Mouse (Mus musculus): ENCODE results near the gene Eif4a2.
A peak's percentile ranks its signal among the peaks of the same experiment; 100 is the strongest.
"Not testable (repeated sequence)": the region's sequence is repeated elsewhere in the genome, so short reads cannot be mapped to it uniquely, and the experiment has no call there.

Gene Eif4a2

DNA sequence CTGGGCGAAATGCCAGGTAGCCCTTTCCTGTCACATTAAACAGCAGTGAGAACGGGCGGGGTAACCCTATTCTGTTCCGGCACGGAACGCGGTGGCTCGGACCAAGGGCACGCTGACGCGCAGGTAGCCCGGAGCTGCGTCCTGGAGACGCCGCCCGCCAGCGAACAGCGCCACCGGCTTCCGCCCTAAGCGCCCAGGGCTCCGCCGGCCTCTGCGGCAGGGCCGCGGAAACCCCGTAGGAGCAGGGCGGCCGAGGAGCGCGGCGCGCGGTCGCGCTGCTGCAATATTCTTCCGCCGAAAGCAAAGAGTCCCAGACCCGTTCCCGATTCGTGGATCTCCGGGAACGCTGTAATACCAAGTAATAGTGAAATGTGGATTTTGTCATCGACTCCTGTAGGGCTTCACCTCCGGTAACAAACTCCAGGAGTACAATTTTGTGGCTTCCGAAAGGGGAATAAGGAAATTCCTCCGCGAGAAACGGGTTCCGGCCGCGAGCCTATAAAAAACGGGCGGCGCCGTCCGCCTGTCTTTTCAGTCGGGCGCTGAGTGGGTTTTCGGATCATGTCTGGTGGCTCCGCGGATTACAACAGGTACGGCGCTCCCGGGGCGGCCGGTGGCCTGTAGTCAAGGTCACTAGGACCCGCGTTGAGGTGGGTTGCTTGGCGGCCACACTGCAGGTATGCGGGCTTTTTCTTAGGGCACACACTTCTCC, at the start of gene Eif4a2:
Eif4a2 (plus strand) TSS at position 214 of the 712 bp plus-strand sequence.
- DNase-seq (ENCODE audit: low read depth, low spot score) = peak; percentile 93

DNA sequence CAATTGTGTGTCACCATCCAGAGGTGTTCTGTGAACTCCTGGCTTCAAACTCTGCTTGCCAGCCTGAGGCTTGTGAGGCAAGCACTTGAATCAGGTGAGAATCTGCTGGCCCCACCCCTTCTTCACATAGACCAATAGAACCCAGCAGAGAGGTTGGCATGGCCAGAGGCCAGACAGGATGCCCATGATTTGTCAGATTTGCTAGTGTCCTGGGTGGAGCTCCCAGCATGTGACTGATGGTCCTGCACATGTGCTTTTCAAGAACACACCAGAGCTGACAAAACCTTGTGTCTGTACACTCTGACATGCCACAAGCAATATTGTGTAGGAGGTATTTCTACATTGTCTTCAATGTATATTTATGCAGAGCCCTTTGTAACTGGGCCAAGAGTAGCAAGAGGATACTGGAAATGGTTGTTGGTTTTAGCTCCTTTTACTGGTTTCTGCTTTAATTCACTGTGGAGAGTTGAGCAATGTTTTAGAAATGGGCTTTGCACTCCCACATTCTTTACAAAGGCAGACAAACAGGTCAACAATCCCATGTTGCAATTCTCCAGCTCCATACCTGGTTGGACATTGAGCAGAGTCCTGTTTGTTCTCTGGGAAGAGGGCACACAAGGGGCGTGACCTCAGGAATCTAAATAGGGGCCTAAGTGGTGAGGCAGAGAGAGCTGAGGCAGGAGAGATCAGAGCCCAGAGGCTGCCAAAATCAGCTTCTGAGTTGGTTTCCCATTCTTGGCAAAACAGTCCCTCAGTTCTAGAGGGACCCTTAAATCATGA, 49.4 kb upstream of the Eif4a2 start, which contains the start of gene Kng1:
Kng1 (plus strand) TSS at position 198 of the 780 bp plus-strand sequence.
- DNase-seq (ENCODE audit: low read depth, low spot score) = not testable (repeated sequence)

DNA sequence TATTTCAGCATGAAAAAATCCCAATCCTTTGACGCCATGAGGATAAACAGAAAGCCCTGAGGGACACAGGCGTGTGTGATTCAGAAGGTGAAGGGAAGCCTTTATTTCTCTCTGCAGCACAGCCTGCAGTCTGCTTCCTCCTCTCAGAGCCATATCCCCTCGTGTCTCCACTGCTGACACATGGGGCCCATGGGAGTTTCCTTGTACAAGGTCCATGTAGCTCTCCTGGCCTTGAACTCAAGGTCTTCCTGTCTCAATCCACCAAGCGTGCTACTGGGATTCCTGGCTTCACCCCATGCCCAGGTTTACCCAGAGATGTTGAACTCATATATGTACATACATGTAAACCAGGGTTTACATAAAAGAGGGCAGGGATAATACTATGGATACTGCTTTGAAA, 47.6 kb upstream of the Eif4a2 start:
- DNase-seq (ENCODE audit: low read depth, low spot score) = not testable (repeated sequence)

DNA sequence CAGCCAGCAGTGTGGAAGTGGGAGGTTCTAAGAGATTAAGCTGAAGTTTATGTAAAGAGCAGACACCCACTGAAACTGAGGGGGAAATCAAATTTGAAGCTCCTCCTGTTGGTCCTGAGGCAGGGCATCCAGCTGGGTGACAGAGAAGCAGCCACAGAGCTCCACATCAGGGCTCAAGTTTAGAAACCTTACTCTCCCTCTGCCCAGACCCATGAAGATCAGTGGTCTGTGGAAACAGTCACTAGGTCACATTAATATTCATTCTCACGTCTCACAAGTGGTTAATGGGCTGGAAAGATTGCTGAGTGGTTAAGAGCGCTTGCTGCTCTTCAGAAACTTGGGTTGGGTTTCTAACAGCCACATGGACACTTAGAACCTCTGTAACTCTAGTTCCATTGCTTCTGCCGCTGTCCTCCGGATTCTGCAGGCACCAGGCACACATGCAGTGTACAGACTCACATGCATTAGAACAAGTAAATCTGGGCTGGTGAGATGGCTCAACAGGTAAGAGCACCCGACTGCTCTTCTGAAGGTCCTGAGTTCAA, 46.4 kb upstream of the Eif4a2 start:
- DNase-seq (ENCODE audit: low read depth, low spot score) = not testable (repeated sequence)

DNA sequence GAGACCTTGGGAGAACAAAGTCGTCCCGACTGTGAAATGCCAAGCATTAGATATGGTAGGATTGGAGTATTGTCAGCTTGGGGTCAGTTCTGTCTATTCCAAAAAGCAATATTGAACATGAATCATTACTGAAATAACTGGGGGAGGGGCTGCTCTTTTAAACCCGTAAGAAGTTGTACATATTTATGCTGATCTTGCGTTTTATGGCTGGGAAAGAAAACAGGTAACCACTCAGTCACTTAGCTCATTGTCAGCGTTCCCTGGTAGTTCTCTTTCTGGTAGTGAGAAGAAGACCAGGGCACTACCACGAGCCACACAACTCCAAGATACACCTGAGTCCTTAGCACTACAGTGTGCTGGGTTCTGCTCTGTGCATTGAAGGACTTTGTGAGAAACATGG, 29.7 kb upstream of the Eif4a2 start:
- not testable (repeated sequence) for DNase-seq (ENCODE audit: low read depth, low spot score)

DNA sequence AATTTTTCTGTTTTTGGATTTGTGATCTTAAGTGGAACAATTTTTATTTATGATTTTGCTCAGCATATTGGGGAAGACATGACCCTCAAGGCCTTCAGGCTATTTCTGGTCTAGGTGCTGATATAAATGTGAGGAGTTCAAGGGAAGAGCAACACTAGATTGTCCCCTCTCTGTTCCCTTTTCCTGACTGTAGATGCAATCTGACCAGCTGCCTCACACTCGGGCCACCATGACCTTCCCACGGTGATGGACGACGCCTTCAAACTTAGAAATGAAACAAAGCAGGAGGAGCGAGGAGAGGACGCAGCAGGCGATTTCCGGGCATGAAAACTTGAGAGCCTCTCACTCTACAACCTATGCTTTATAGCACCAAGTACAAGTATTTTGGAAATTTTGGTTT, 20.1 kb upstream of the Eif4a2 start:
- DNase-seq (ENCODE audit: low read depth, low spot score) = not testable (repeated sequence)

DNA sequence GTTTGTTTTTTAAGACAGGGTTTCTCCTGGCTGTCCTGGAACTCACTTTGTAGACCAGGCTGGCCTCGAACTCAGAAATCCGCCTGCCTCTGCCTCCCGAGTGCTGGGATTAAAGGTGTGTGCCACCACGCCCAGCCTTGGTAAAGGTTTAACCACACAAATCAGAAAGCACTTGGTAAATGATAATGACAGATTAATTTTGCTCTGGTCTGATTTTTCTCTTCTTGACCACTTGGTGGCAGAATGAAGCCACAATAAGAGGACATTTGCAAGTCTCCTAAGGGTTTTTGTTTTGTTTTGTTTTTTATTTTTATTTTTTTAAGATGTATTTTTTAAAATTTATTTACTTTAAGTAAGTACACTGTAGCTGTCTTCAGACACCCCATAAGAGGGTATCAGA, 19.5 kb upstream of the Eif4a2 start:
- DNase-seq (ENCODE audit: low read depth, low spot score) = peak; percentile 66

DNA sequence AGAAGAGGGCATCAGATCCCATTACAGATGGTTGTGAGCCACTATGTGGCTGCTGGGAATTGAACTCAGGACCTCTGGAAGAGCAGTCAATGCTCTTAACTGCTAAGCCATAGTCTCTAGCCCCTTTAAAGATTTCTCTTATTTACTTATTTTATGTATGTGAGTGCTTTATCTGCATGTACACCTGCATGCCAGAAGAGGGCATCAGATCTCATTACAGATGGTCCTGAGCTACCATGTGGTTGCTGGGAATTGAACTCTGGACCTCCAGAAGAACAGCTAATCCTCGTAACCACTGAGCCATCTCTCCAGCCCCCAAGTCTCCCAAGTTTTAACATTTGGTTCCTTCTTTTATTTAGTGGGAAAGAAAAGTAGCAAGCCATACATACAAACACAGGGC, 18.8 kb upstream of the Eif4a2 start:
- DNase-seq (ENCODE audit: low read depth, low spot score) = peak; percentile 63

DNA sequence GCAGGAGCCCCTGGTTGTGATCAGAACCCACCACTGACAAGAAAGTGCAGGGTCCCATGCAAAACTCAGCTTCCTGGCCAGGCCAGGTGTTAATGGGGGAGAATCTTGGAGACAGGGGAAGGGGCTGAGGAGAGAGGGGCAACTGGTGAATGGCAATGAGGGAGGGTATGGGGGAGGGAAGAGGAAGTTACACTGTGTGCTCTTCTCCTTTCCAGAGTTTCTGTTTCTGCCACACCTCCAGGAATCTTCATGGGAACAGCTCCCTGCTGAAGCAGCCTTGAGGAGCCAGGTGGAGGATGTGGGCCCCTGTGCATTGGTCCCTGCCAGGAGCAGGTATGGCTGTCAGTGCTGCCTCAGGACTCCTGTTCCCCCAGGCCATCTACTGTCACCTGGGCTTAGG, 15.9 kb upstream of the Eif4a2 start:
- not testable (repeated sequence) for DNase-seq (ENCODE audit: low read depth, low spot score)

DNA sequence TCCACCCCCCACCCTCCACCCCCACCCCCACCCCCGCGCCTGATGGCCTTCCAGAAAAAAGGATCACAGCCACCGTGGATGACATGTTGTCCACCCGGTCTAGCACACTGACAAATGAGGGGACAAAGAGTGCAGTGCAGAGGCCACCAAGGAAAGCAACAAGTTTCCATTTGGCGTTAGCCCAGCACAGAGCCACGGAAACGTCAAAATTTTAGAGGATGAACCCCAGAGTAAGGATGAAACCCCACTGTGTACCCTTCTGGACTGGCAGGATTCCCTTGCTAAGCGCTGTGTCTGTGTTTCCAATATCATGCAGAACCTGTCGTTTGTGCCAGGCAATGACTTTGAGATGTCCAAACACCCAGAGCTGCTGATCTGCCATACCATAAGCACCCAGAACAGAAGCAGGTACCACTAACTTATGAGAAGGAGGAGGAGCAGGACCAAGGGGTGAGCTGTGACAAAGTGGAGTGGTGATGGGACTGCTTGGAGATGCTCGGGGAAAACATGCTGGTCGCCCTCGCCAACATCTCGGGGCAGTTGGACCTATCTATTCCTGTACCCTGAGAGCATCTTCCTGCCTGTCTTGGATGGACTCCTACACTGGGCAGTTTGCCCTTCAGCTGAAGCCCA, 13.8 kb upstream of the Eif4a2 start:
- DNase-seq (ENCODE audit: low read depth, low spot score) = no peak

DNA sequence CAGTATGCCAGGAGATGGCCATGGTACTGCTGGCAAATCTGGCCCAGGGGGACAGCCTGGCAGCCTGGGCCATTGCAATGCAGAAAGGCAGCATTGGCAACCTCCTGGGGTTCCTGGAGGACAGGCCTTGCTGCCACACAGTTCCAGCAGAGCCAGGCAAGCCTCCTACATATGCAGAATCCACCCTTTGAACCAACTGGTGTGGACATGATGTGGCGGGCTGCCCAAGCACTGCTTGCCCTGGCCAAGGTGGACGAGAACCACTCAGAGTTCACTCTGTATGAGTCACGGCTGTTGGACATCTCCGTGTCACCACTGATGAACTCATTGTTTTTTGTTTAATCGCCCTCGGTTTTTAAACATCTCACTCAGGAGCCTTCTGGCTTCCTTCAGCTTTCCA, 13.1 kb upstream of the Eif4a2 start:
- DNase-seq (ENCODE audit: low read depth, low spot score) = no peak

DNA sequence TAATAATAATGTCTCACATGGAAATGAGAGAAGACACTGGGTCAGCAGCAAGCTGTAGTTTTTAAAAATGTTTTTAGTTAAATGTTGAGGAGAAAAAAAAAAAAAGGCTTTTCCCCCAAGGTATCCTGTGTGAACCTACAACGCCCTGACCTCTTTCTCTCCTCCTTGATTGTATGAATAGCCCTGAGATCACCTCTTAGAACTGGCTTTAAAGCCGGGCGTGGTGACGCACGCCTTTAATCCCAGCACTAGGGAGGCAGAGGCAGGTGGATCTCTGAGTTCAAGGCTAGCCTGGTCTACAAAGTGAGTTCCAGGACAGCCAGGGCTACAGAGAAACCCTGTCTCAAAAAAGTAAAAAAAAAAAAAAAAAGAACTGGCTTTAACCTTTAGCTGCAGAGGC, 11.7 kb upstream of the Eif4a2 start:
- DNase-seq (ENCODE audit: low read depth, low spot score) = peak; percentile 64

DNA sequence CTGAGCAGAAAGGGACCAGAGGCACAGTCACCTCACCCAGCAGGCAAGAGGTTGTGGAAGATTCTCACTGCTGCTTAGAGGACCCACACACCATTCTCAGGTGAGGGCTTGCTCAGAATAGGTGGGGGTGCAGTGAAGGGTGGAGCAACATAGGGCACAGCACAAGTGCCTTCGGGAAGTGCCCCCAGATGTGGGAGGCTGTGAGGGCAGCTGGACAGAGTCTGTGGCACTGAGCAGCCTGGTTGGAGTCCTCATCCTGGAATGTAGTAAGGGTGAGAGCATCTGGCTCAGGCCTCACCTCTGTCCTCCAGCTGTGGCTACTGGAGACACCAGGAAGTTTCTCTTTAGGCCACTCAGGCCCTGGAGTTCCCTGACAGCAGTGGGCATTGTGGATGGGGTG, 10.4 kb upstream of the Eif4a2 start:
- not testable (repeated sequence) for DNase-seq (ENCODE audit: low read depth, low spot score)

DNA sequence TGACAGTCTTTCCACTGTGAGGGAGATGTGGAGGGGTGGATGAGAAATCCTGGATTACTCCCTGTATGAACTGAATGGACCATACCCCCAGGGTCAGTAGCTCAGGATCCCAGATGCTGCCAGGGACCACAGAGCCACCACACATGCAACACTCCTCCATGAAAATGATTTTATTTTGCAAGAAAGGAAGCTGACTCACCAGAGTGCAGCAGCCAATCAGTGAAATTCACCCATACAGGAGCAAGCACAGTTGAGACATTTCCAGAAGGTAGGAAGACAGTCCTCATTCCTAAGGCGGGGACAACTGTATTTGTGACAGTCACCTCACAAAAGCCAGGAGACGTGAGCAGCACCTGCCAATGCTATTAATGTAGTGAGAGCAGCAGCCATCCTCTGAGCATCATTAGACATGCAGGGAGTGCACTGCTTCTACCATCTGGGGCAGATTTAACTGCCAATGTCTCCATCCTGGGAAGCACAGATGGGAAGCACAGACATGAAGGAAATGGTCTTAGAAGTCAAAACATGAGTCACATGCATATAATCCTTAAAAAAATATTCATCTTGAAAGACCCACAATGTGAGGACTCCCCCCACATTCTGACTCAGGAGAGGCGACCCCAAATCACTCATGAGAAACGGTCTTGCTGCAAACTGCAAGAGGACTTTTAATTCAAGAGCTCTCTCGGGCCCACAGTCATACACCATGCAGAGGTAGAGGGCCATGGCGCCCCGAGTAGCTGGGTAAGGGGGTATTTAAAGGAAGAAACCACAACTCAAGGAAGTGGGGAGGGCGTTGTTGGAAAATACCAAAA, 9.7 kb upstream of the Eif4a2 start:
- DNase-seq (ENCODE audit: low read depth, low spot score) = peak; percentile 75

DNA sequence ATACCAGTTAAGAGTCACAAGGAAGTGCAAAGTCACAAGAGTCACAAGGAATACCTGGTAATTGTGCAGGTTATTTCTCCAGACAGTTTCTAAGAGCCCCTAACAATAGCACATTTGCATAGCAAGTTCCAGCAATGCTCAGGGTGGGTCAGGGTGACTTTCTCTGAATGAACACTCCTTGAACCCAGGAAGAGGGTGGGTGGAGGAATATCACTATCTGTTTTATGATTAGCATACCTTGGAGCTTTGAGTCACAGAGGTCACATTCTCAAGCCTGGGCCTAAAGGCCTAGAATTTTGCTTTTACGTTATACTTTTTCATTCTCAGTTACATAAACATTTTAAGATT, 9.2 kb upstream of the Eif4a2 start:
- peak; percentile 98 for DNase-seq (ENCODE audit: low read depth, low spot score)

DNA sequence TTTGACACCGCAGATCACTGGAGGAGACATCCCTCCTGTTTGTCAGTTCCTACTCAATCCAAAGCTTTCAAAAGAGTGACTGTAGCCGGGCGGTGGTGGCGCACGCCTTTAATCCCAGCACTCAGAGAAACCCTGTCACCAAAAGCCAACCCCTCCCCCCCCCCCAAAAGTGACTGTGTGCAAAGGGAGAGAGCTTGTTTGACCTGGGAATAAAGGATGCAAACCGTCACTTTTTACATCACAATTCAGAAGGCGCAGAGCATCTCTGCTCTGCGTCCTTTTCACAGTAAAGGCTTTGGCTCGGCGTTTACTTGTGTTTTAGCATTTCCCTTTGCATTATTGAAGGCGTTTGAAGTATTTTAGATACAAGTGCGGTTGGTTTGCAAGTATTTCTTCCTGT, 7.6 kb upstream of the Eif4a2 start:
- peak; percentile 96 for DNase-seq (ENCODE audit: low read depth, low spot score)

DNA sequence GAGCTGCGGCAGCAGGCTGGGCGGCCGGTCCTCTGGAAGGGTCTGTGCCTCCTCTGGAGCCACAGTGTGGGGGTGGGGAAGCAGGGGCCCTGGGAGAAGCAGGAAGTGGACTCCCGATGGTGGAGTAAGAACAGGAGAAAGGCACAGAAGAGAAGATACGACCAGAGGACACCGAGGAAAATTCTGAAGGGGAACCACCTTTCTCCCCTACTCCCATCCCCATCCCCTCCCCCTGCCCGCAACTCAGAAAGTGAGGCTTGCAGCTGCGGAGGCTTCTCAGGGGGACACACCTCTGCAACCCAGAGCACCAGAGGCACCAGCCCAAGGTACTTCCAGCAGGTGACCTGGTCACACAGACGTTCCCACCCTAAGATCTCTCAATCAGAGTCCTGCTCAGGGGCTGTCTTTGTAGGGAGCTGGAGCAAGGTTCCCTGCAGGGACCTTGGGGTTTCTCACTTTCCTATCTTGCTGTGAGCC, 7.1 kb upstream of the Eif4a2 start:
- DNase-seq (ENCODE audit: low read depth, low spot score) = peak; percentile 94

DNA sequence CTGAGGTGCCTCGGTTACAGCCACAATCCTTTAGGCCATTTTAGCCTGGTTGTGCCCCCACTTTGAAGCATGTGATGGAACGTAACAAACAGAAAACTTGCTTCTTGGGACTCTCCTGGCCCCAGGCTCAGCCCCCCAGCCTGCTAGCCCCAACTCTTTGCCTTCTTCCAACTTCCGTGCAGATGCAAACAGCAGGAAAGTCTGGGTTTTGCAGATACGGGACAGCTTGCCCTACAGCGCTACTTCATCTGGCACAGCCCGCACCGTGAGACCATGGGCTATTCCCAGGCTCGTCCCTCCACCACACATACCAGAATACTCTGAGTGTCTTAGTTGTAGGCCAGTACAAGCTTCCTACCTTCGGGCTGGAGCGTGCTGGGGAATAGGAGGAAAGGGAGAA, 6.6 kb upstream of the Eif4a2 start:
- peak; percentile 65 for DNase-seq (ENCODE audit: low read depth, low spot score)

DNA sequence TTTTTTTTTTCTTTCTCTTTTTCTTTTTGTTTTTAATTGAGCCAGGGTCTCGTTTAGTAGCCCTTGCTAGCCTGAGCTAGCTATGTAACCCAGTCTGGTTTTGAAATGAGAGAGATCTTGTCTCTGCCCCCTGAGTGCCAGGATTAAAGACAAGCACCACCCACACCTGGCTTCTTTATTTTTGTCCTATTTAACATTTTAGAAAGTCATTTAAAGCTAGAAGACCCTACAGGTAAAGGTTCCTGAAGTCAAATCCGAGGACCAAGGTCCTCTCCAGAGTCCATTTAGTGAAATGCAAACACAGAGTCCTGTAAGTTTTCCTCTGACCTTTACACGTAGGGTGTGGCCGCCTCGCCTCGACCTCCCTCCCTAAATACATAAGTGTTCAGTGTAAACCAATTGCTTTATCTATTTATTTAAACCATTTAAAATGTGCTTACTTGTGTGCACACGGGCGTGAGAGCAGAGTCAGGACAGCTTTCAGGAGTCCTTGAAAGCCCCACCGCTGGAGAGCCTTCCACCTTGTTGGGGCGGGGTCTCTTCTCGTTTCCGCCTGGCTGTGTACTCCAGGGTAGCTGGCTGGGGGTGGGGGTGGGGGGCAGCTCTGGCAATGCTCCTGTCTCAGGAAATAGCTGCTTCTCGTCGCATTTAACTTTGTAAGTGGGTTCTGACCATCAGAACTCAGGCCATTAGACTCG, 4.8 kb upstream of the Eif4a2 start:
- DNase-seq (ENCODE audit: low read depth, low spot score) = peak; percentile 96

DNA sequence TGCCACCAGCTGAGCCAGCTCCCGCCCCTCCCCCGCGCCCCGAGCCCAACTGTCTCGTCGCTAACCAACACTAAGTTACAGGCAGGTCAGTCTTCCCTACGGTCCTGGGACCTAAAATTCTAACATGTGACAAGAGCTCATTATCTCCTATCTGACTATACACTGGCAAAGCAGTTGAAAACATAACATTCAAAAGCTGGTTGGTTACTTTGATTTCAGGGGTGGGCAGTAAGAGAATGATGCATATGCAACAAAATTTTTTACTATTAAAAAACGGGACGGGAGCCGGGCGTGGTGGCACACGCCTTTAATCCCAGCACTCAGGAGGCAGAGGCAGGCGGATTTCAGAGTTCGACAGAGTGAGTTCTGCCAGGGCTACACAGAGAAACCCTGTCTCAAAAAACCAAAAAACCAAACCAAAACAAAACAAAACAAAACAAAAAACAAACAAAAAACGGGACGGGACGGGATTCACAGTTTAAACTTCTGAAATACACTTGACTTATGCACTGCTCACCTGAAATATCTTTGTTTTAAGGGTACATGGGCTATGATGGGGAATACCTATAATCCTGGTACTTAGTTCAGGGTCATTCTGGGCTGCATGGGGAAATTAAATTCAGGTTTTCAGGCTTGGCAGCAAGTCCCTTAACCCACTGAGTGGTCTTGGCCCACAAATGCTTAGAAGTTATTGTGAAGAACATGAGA, 4.1 kb upstream of the Eif4a2 start:
- DNase-seq (ENCODE audit: low read depth, low spot score) = no peak
